Mouse (Mus musculus): Measurements from ENCODE around the gene Zfp950. TPM values are rescaled to one million over a fixed set of nuclear protein-coding genes. Genes with fewer than 3 reads are reported as not detected.
"Not testable (repeated sequence)": the region's sequence is repeated elsewhere in the genome, so short reads cannot be mapped to it uniquely, and the experiment has no call there.

Gene Zfp950
- polyA plus RNA-seq (2015; fragmentation: Nextera tagmentation; extraction: Ambion mirVana), result 36.1 and 44.6 TPM in 2 replicates

GRCm38 (mm10) chr19:61140342-61141206, at the start of gene Zfp950:
TSS of gene Zfp950 (minus strand) at chr19:61140840.
- H3K4me1 ChIP-seq, result peaks cover 4% of the 10 kb centered on the region; the same call in 1 of the 2 replicates
- H3K4me3 ChIP-seq (replicated peaks), result peak within 1 kb of the TSS; percentile 62
- no peaks in the 10 kb centered on the region for H3K36me3 ChIP-seq
- no peaks in the 10 kb centered on the region for H3K9me3 ChIP-seq
- under 1% methylated on average over 18 of the region's 18 CpGs for WGBS
- H3K27me3 ChIP-seq (replicated peaks), result no peaks in the 10 kb centered on the region
- H3K4me2 ChIP-seq, result peak within 1 kb of the TSS; percentile 71
- peak within 1 kb of the TSS; percentile 57 for H3K9ac ChIP-seq
- peak; percentile 100 for ATAC-seq (ENCODE audit: insufficient read depth, low FRiP score, low read depth)
- H3K27ac ChIP-seq, result peak within 1 kb of the TSS; percentile 58

- not testable (repeated sequence) for H3K9me3 ChIP-seq; ATAC-seq (ENCODE audit: insufficient read depth, low FRiP score, low read depth); H3K9ac ChIP-seq; H3K27ac ChIP-seq; H3K4me1 ChIP-seq; H3K36me3 ChIP-seq; H3K4me2 ChIP-seq; H3K4me3 ChIP-seq (replicated peaks); H3K27me3 ChIP-seq (replicated peaks)
- 82% methylated on average over 2 of the region's 2 CpGs for WGBS
Measured at GRCm38 (mm10) chr19:61183590-61183989, 43.0 kb upstream of the Zfp950 start, which contains the start of gene Gm6020. TSS of gene Gm6020 (plus strand) at chr19:61183890.

GRCm38 (mm10) chr19:61175756-61176324, 35.2 kb upstream of the Zfp950 start, which contains the start of gene Gm7102:
TSS of gene Gm7102 (minus strand) at chr19:61176309.
- H3K27me3 ChIP-seq (replicated peaks), result no peaks in the 10 kb centered on the region
- whole genome bisulfite sequencing, result 25% methylated on average over 39 of the region's 39 CpGs
- H3K9me3 ChIP-seq, result no peaks in the 10 kb centered on the region
- ATAC-seq (ENCODE audit: insufficient read depth, low FRiP score, low read depth), result no peak
- H3K4me2 ChIP-seq, result peak within 1 kb of the TSS; percentile 54
- no peak within 1 kb of the TSS for H3K9ac ChIP-seq
- H3K4me1 ChIP-seq, result no peaks in the 10 kb centered on the region
- no peak within 1 kb of the TSS for H3K27ac ChIP-seq
- H3K36me3 ChIP-seq, result no peaks in the 10 kb centered on the region
- H3K4me3 ChIP-seq (replicated peaks), result peak within 1 kb of the TSS; percentile 37

- WGBS, result 5% methylated on average over 27 of the region's 27 CpGs
- no peaks in the 10 kb centered on the region for H3K27me3 ChIP-seq (replicated peaks)
- H3K27ac ChIP-seq, result peak overlapping the region; percentile 31; the same call in 1 of the 2 replicates
- peak overlapping the region; percentile 29 for H3K9ac ChIP-seq
- H3K4me1 ChIP-seq, result 0 out of 2 replicates have a peak, but pooled peaks cover 3% of the 10 kb centered on the region
- H3K4me3 ChIP-seq (replicated peaks), result peak overlapping the region; percentile 47
- no peaks in the 10 kb centered on the region for H3K36me3 ChIP-seq
- H3K4me2 ChIP-seq, result peak overlapping the region; percentile 74
- H3K9me3 ChIP-seq, result no peaks in the 10 kb centered on the region
- peak; percentile 87 for ATAC-seq (ENCODE audit: insufficient read depth, low FRiP score, low read depth)
Measured at GRCm38 (mm10) chr19:61151701-61152420, 11.2 kb upstream of the Zfp950 start.

GRCm38 (mm10) chr19:61151372-61151700, 10.7 kb upstream of the Zfp950 start:
- Histone ChIP-seq H3K4me2 (peak overlapping the region; percentile 74), H3K9me3 (no peaks in the 10 kb centered on the region), H3K9ac (0 out of 2 replicates have a peak overlapping the region, but pooled peaks have one; percentile 6), H3K36me3 (no peaks in the 10 kb centered on the region), H3K4me3 (replicated peaks) (peak overlapping the region; percentile 47), H3K27ac (peak overlapping the region; percentile 31; the same call in 1 of the 2 replicates), H3K27me3 (replicated peaks) (no peaks in the 10 kb centered on the region), H3K4me1 (0 out of 2 replicates have a peak, but pooled peaks cover 3% of the 10 kb centered on the region)
- 5% methylated on average over 8 of the region's 8 CpGs for WGBS
- ATAC-seq (ENCODE audit: insufficient read depth, low FRiP score, low read depth), result peak; percentile 89

GRCm38 (mm10) chr19:61141299-61141698, 659 bp upstream of the Zfp950 start:
- H3K4me3 ChIP-seq (replicated peaks), result peak overlapping the region; percentile 62
- no peaks in the 10 kb centered on the region for H3K9me3 ChIP-seq
- H3K4me2 ChIP-seq, result peak overlapping the region; percentile 71
- H3K27me3 ChIP-seq (replicated peaks), result no peaks in the 10 kb centered on the region
- no peak overlapping the region for H3K27ac ChIP-seq
- H3K9ac ChIP-seq, result no peak overlapping the region
- H3K4me1 ChIP-seq, result peaks cover 4% of the 10 kb centered on the region; the same call in 1 of the 2 replicates
- ATAC-seq (ENCODE audit: insufficient read depth, low FRiP score, low read depth), result no peak
- 20% methylated on average over 4 of the region's 4 CpGs for WGBS
- H3K36me3 ChIP-seq, result no peaks in the 10 kb centered on the region

- H3K4me3 ChIP-seq (replicated peaks), result no peak overlapping the region
- no peaks in the 10 kb centered on the region for H3K27me3 ChIP-seq (replicated peaks)
- no peak overlapping the region for H3K27ac ChIP-seq
- no peak for ATAC-seq (ENCODE audit: insufficient read depth, low FRiP score, low read depth)
- 0 out of 2 replicates have a peak, but pooled peaks cover 4% of the 10 kb centered on the region for H3K36me3 ChIP-seq
- no peak overlapping the region for H3K4me2 ChIP-seq
- no peaks in the 10 kb centered on the region for H3K9me3 ChIP-seq
- H3K4me1 ChIP-seq, result peaks cover 4% of the 10 kb centered on the region; the same call in 1 of the 2 replicates
- H3K9ac ChIP-seq, result no peak overlapping the region
Measured at GRCm38 (mm10) chr19:61138655-61139054, 2.0 kb downstream of the Zfp950 start.

- Histone ChIP-seq H3K36me3 (0 out of 2 replicates have a peak, but pooled peaks cover 4% of the 10 kb centered on the region), H3K4me2 (no peak overlapping the region), H3K4me1 (no peaks in the 10 kb centered on the region), H3K27ac (no peak overlapping the region), H3K9ac (no peak overlapping the region), H3K27me3 (replicated peaks) (no peaks in the 10 kb centered on the region), H3K9me3 (no peaks in the 10 kb centered on the region), H3K4me3 (replicated peaks) (no peak overlapping the region)
- ATAC-seq (ENCODE audit: insufficient read depth, low FRiP score, low read depth), result no peak
- WGBS, result 89% methylated on average over 10 of the region's 10 CpGs
Measured at GRCm38 (mm10) chr19:61131096-61131495, 9.5 kb downstream of the Zfp950 start.

GRCm38 (mm10) chr19:61110184-61110583, 30.5 kb downstream of the Zfp950 start:
- Histone ChIP-seq H3K9me3 (no peaks in the 10 kb centered on the region), H3K27ac (no peak overlapping the region), H3K27me3 (replicated peaks) (no peaks in the 10 kb centered on the region), H3K4me2 (no peak overlapping the region), H3K4me3 (replicated peaks) (no peak overlapping the region), H3K36me3 (no peaks in the 10 kb centered on the region), H3K4me1 (no peaks in the 10 kb centered on the region), H3K9ac (no peak overlapping the region)
- 62% methylated on average over 2 of the region's 2 CpGs for WGBS
- ATAC-seq (ENCODE audit: insufficient read depth, low FRiP score, low read depth), result no peak

- no peaks in the 10 kb centered on the region for H3K9me3 ChIP-seq
- no peak overlapping the region for H3K27ac ChIP-seq
- no peaks in the 10 kb centered on the region for H3K27me3 ChIP-seq (replicated peaks)
- no peaks in the 10 kb centered on the region for H3K4me1 ChIP-seq
- H3K36me3 ChIP-seq, result no peaks in the 10 kb centered on the region
- no peak overlapping the region for H3K9ac ChIP-seq
- no peak overlapping the region for H3K4me2 ChIP-seq
- H3K4me3 ChIP-seq (replicated peaks), result no peak overlapping the region
- 29% methylated on average over 4 of the region's 4 CpGs for WGBS
- ATAC-seq (ENCODE audit: insufficient read depth, low FRiP score, low read depth), result no peak
Measured at GRCm38 (mm10) chr19:61097764-61098163, 42.9 kb downstream of the Zfp950 start.

- ATAC-seq (ENCODE audit: insufficient read depth, low FRiP score, low read depth), result no peak
Measured at GRCm38 (mm10) chr19:61096776-61097175, 43.9 kb downstream of the Zfp950 start.

More at GRCm38 (mm10) chr19:61096776-61097175, 43.9 kb downstream of the Zfp950 start:
- Histone ChIP-seq H3K4me1 (no peaks in the 10 kb centered on the region), H3K4me3 (replicated peaks) (no peak overlapping the region), H3K27me3 (replicated peaks) (no peaks in the 10 kb centered on the region), H3K9me3 (no peaks in the 10 kb centered on the region), H3K9ac (no peak overlapping the region), H3K36me3 (no peaks in the 10 kb centered on the region), H3K27ac (no peak overlapping the region), H3K4me2 (no peak overlapping the region)
- WGBS, result 83% methylated on average over 2 of the region's 2 CpGs

Measured in stomach, embryonic 15.5 days (tissue).